ENCODE assay signal across 8 mouse cellular contexts in genomic region chr14:54259003-54259721, GRCm38 (mm10). TPM values are rescaled to one million over a fixed set of nuclear protein-coding genes. Genes with fewer than 3 reads are reported as not detected.
DNase-seq lines count a peak whose midpoint lies in the region; ATAC-seq and TF ChIP-seq lines count a peak whose summit lies in the region.

No protein-coding gene starts in this region.

- H3K4me3 ChIP-seq in hindbrain, embryonic 12.5 days = peak overlapping the region; percentile 55
- peak overlapping the region; percentile 78 for H3K4me3 ChIP-seq in lung, postnatal 0 days (ENCODE audit: low read depth, low read length)

- CTCF ChIA-PET in Patski (lab: Charles Lee) = interaction anchor here (1.0 to 1.1 kb wide), 3 partner anchors 21 to 162 kb away, joined by 3 read pairs; no protein-coding TSS in a partner anchor

- H3K4me2 ChIP-seq in hindbrain, embryonic 12.5 days (replicated peaks) = peak overlapping the region; percentile 79
- peak overlapping the region; percentile 86 for H3K4me2 ChIP-seq in lung, postnatal 0 days (replicated peaks; ENCODE audit: low read depth, low read length)

- peak; percentile 59 for DNase-seq in Patski (ENCODE audit: low read depth, low spot score)
- peak; percentile 91 to 92 for DNase-seq in cerebellum, postnatal 14 days
- DNase-seq in frontal cortex, postnatal 10 days (ENCODE audit: low spot score in 2 of 2) = peak; percentile 77 to 84
- DNase-seq in layer of hippocampus, postnatal 10 days (ENCODE audit: low spot score in 2 of 2) = peak; percentile 82 to 89
- DNase-seq in lung, postnatal 0 days (ENCODE audit: low spot score) = peak; percentile 96
- peak; percentile 82 for DNase-seq in ovary, postnatal 10 days (ENCODE audit: low spot score)
- DNase-seq in thymus, postnatal 10 days (ENCODE audit: low spot score in 2 of 2) = peak; percentile 53 to 68

- WGBS in hindbrain, embryonic 12.5 days = under 1% methylated on average over 35 of the region's 35 CpGs
- under 1% methylated on average over 35 of the region's 35 CpGs for WGBS in lung, postnatal 0 days

- no peak for TF ChIP-seq EP300 in lung, postnatal 0 days (IDR thresholded peaks at IDR 0.05)

- H3K27ac ChIP-seq in hindbrain, embryonic 12.5 days = 0 out of 2 replicates have a peak overlapping the region, but pooled peaks have one; percentile 48
- peak overlapping the region; percentile 81 for H3K27ac ChIP-seq in lung, postnatal 0 days (ENCODE audit: low read length)

- in situ Hi-C loops in Patski (cut with MboI; ENCODE audit: low pct_unique_long_range_greater_than_20kb) = no loop called here

- no peaks in the 10 kb centered on the region for H3K36me3 ChIP-seq in hindbrain, embryonic 12.5 days
- peaks cover 11% of the 10 kb centered on the region; the same call in 1 of the 2 replicates for H3K36me3 ChIP-seq in lung, postnatal 0 days (ENCODE audit: insufficient read depth, low read length)

- peak overlapping the region; percentile 73 for H3K9ac ChIP-seq in hindbrain, embryonic 12.5 days
- H3K9ac ChIP-seq in lung, postnatal 0 days (replicated peaks; ENCODE audit: low read depth) = peak overlapping the region; percentile 71

- no peak for TF ChIP-seq CTCF in Patski (IDR thresholded peaks at IDR 0.05)
- no peak for TF ChIP-seq CTCF in lung, postnatal 0 days (IDR thresholded peaks at IDR 0.05)

- no peaks in the 10 kb centered on the region for H3K9me3 ChIP-seq in hindbrain, embryonic 12.5 days (replicated peaks)
- H3K9me3 ChIP-seq in lung, postnatal 0 days (ENCODE audit: low read length) = no peaks in the 10 kb centered on the region

- peak; percentile 97 for ATAC-seq in Patski
- ATAC-seq in hindbrain, embryonic 12.5 days (ENCODE audit: low FRiP score) = peak; percentile 92
- ATAC-seq in lung, postnatal 0 days = peak; percentile 97

- H3K27me3 ChIP-seq in Patski = no peaks in the 10 kb centered on the region
- 0 out of 2 replicates have a peak, but pooled peaks cover 3% of the 10 kb centered on the region for H3K27me3 ChIP-seq in hindbrain, embryonic 12.5 days
- no peaks in the 10 kb centered on the region for H3K27me3 ChIP-seq in lung, postnatal 0 days (replicated peaks; ENCODE audit: insufficient read depth, low read length)

- H3K4me1 ChIP-seq in hindbrain, embryonic 12.5 days = peaks cover 25% of the 10 kb centered on the region
- peaks cover 15% of the 10 kb centered on the region; the same call in 1 of the 2 replicates for H3K4me1 ChIP-seq in lung, postnatal 0 days (ENCODE audit: insufficient read depth, low read depth, low read length)

- POLR2A ChIA-PET in Patski (lab: Charles Lee) = interaction anchor here (1.2 kb wide), 1 partner anchor 102 kb away, joined by 3 read pairs; the partner anchor contains the start of gene Oxa1l

RNA-seq across cellular contexts. Expression of gene Abhd4, which starts 5.2 kb away (rescaled TPM):
- 113 TPM for polyA plus RNA-seq in Patski (2021)
- 44.0 and 47.7 TPM in 2 replicates for polyA plus RNA-seq in hindbrain, embryonic 12.5 days (2016; fragmentation: Nextera tagmentation; extraction: Ambion mirVana)
- 10 to 100 TPM; 45.1 to 49.8 TPM for total RNA-seq in layer of hippocampus, postnatal 10 days (2021)
- 77.8 and 81.2 TPM in 2 replicates for polyA plus RNA-seq in lung, postnatal 0 days (2015; fragmentation: Nextera tagmentation; extraction: Ambion mirVana)

RNA-seq across cellular contexts. Expression of gene Dad1, which starts 5.3 kb away (rescaled TPM):
- polyA plus RNA-seq in Patski (2021) = 174 TPM
- 238 and 259 TPM in 2 replicates for polyA plus RNA-seq in hindbrain, embryonic 12.5 days (2016; fragmentation: Nextera tagmentation; extraction: Ambion mirVana)
- 100 to 1,000 TPM; 127 TPM for total RNA-seq in layer of hippocampus, postnatal 10 days (2021)
- 420 and 466 TPM in 2 replicates for polyA plus RNA-seq in lung, postnatal 0 days (2015; fragmentation: Nextera tagmentation; extraction: Ambion mirVana)

RNA-seq across cellular contexts. Expression of gene Olfr49, which starts 25.6 kb away (rescaled TPM):
- 0.04 TPM for polyA plus RNA-seq in Patski (2021)
- not detected in 2 replicates for polyA plus RNA-seq in hindbrain, embryonic 12.5 days (2016; fragmentation: Nextera tagmentation; extraction: Ambion mirVana)
- not detected for total RNA-seq in layer of hippocampus, postnatal 10 days (2021)
- polyA plus RNA-seq in lung, postnatal 0 days (2015; fragmentation: Nextera tagmentation; extraction: Ambion mirVana) = 0.04 TPM in 2 replicates

Comparison
In these comparisons a context has a peak if more than half of its experiments do, and no peak if none do; other contexts are left out.
1. Peak in every context shown above with its lines: DNase-seq, ATAC-seq, H3K4me3 ChIP-seq and H3K27ac ChIP-seq.